Mouse (Mus musculus) hindbrain, embryonic 14.5 days (tissue): ENCODE data around the gene Bcap31. TPM values are rescaled to one million over a fixed set of nuclear protein-coding genes. Genes with fewer than 3 reads are reported as not detected.

Source experiments
- ATAC-seq: fragments of 200-750 bp; cut with Nextera tagmentation; 2 replicates; pipeline ENCODE4 v1.8.0; 2017; ENCODE audit warnings: moderate number of reproducible peaks, mild to moderate bottlenecking, moderate TSS enrichment, moderate library complexity; ENCODE audit not compliant: low FRiP score
- DNase-seq: peaks from one replicate; pipeline ENCODE4 v3.0.0-alpha.2; 2015; ENCODE audit warnings: low spot score
- H3K27ac ChIP-seq: fragments of 300-500 bp; sonication (generic); 2 replicates; pipeline ENCODE4 v1.5.1; 2014; ENCODE audit warnings: mild to moderate bottlenecking, moderate library complexity
- H3K27me3 ChIP-seq: fragments of 300-500 bp; sonication (generic); 2 replicates; pipeline ENCODE4 v1.6.1; 2014; ENCODE audit warnings: mild to moderate bottlenecking, low read length, mixed read lengths; ENCODE audit not compliant: control insufficient read depth, insufficient read depth
- H3K36me3 ChIP-seq: fragments of 300-500 bp; sonication (generic); replicated peaks from 2 replicates; pipeline ENCODE4 v1.6.1; 2014; ENCODE audit not compliant: control insufficient read depth, insufficient read depth
- H3K4me1 ChIP-seq: fragments of 300-500 bp; sonication (generic); replicated peaks from 2 replicates; pipeline ENCODE4 v1.6.1; 2014; ENCODE audit warnings: antibody characterized with exemption, low read length, mixed read lengths; ENCODE audit not compliant: control insufficient read depth, insufficient read depth
- H3K4me2 ChIP-seq: fragments of 300-500 bp; sonication (generic); replicated peaks from 2 replicates; pipeline ENCODE4 v1.6.1; 2014; ENCODE audit warnings: mild to moderate bottlenecking, moderate library complexity
- H3K4me3 ChIP-seq: fragments of 300-500 bp; sonication (generic); replicated peaks from 2 replicates; pipeline ENCODE4 v1.5.1; 2014; ENCODE audit warnings: mild to moderate bottlenecking, low read length
- H3K9ac ChIP-seq: fragments of 300-500 bp; sonication (generic); 2 replicates; pipeline ENCODE4 v1.6.1; 2014
- H3K9me3 ChIP-seq: fragments of 300-500 bp; sonication (generic); 2 replicates; pipeline ENCODE4 v1.6.1; 2016; ENCODE audit warnings: low read length; ENCODE audit not compliant: control insufficient read depth
- WGBS: fragments of 180-500 bp; shearing (Covaris S2); extraction: QIAGEN DNeasy Blood & Tissue Kit; methylation state at CpG from one replicate; pipeline ENCODE4 v1.1.7; 2014; 5-methylcytosine and 5-hydroxymethylcytosine counted together
- polyA plus RNA-seq: library from polyadenylated mRNA; unstranded; fragments of >200 nt; fragmentation: Nextera tagmentation; extraction: Ambion mirVana; gene quantifications from 2 replicates; pipeline ENCODE4 v1.2.1, GENCODE M21; 2014

Bcap31 gene
- polyA plus RNA-seq, 1 experiment from 2014 or later: 141 TPM

GRCm38 (mm10) chrX:73730908-73731307 is 14.9 kb upstream of the Bcap31 start:
- Histone ChIP-seq H3K27me3 (no peaks in the 10 kb centered on the region), H3K27ac (no peak overlapping the region), H3K4me3 (no peak overlapping the region), H3K9me3 (no peaks in the 10 kb centered on the region), H3K36me3 (0 out of 2 replicates have a peak, but pooled peaks cover 5% of the 10 kb centered on the region), H3K4me1 (no peaks in the 10 kb centered on the region), H3K4me2 (no peak overlapping the region), H3K9ac (no peak overlapping the region)
- 72% methylated on average over 1 of the region's 1 CpGs for WGBS
- ATAC-seq (no peak), DNase-seq (no peak)

DNA sequence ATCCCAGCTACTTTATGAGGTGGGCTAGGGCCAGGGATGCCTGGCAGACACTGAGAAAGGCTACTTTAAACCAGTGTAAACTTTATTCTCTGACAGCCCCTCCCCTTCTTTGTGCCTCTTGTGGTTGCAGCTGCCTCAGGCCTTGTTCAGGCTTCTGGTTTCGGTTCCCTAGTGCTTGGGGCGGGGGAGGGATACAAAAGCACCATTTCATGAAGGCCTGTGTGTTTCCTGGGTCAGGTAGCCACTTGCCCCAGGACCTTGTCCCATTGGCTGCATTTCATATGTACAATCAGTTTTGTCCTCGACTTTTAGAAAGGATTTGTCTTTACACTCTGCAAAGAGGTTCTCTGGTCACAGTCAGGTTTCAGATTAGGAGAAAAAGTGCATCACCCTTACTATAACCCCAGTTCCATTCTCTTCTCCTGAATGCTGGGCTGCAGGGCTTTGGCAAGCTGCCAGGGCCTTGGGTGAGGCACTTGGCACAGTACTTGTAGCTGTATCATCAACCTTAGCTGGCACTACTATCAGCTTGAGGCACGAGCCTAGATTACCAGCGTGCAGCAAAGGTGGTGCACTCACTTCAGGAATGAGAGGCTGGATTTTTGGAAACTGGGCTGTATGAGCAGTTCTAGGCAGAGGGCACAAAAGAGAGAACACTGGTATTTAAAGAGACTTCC is 2.8 kb upstream of the Bcap31 start:
- Histone ChIP-seq H3K9me3 (no peaks in the 10 kb centered on the region), H3K4me2 (peak overlapping the region; percentile 68; the same call in 1 of the 2 replicates), H3K36me3 (no peaks in the 10 kb centered on the region), H3K27me3 (no peaks in the 10 kb centered on the region), H3K27ac (no peak overlapping the region), H3K9ac (0 out of 2 replicates have a peak overlapping the region, but pooled peaks have one; percentile 16), H3K4me3 (no peak overlapping the region), H3K4me1 (peaks cover 20% of the 10 kb centered on the region; the same call in 1 of the 2 replicates)
- 43% methylated on average over 5 of the region's 5 CpGs for WGBS
- DNase-seq: no peak
- no peak for ATAC-seq

DNA sequence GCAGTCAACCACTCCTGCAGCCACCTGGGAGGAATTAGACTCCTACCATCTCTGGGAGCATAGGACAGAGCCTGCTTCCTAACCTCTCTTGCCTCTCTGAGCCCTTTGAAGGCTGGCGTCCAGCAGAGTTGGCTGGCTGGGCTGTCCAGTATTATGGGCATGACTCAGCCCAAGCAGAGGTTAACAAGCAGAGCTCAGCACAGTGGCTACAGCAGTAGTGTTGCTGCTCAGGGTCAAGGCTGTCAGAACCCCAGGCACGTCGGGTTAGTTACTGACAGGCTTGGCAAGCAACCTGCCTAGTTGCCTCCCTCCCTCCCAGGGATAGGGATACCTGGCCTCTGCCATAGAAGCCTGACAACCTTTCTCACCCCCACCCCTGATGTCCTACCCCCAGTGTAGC is 2.3 kb upstream of the Bcap31 start:
- Histone ChIP-seq H3K36me3 (no peaks in the 10 kb centered on the region), H3K9me3 (no peaks in the 10 kb centered on the region), H3K27me3 (no peaks in the 10 kb centered on the region), H3K4me2 (peak overlapping the region; percentile 68; the same call in 1 of the 2 replicates), H3K27ac (no peak overlapping the region), H3K4me3 (no peak overlapping the region), H3K4me1 (peaks cover 20% of the 10 kb centered on the region; the same call in 1 of the 2 replicates), H3K9ac (0 out of 2 replicates have a peak overlapping the region, but pooled peaks have one; percentile 16)
- no peak for ATAC-seq
- no peak for DNase-seq
- WGBS: 37% methylated on average over 3 of the region's 3 CpGs

DNA sequence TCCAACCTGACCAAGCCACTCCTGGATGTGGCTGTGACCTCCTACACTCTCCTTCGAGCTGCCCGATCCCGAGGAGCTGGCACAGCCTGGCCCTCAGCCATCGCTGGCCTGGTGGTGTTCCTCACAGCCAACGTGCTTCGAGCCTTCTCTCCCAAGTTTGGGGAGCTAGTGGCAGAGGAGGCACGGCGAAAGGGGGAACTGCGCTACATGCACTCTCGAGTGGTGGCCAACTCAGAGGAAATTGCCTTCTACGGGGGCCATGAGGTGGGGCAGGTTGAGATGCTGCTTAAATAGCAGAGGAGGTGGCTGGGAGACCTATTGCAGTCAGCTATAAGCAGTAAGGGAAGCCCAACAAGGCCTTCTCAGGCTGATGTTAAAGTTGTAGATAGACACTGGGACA is 1.7 kb upstream of the Bcap31 start:
- Histone ChIP-seq H3K36me3 (no peaks in the 10 kb centered on the region), H3K9ac (no peak overlapping the region), H3K4me1 (peaks cover 20% of the 10 kb centered on the region; the same call in 1 of the 2 replicates), H3K27ac (no peak overlapping the region), H3K27me3 (no peaks in the 10 kb centered on the region), H3K9me3 (no peaks in the 10 kb centered on the region), H3K4me3 (peak overlapping the region; percentile 49), H3K4me2 (peak overlapping the region; percentile 68)
- ATAC-seq (no peak), DNase-seq (no peak)
- WGBS: 75% methylated on average over 11 of the region's 11 CpGs

DNA sequence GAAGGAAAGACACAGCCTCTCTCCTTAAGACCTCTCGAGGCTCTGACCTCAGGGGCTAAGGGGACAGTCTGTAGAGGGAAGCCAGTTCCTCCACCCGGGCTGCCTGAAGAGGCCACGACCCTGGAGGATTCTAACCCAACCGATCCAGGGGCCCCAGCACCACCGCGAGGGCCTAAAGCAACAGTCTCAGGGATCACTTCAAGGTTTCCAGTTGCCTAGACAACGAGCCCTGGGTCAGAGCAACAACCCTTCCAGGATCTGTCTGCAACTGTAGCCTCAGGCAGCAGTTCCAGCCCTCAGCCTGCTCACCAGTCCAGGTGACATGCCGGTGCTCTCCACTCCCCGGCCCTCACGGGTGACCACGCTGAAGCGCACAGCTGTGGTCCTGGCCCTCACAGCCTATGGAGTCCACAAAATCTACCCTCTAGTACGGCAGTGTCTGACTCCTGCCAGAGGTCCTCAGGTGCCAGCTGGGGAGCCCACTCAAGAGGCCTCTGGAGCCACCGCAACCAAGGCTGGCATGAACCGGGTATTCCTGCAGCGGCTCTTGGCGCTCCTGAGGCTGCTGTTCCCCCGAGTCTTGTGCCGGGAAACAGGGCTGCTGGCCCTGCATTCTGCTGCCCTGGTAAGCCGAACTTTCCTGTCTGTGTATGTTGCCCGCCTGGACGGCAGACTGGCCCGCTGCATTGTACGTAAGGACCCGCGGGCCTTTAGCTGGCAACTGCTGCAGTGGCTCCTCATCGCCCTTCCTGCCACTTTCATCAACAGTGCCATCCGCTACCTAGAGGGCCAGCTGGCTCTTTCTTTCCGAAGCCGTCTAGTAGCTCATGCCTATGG is 952 bp upstream of the Bcap31 start:
- ATAC-seq: peak; percentile 34
- no peaks in the 10 kb centered on the region for H3K9me3 ChIP-seq
- H3K36me3 ChIP-seq: no peaks in the 10 kb centered on the region
- no peak for DNase-seq
- peak overlapping the region; percentile 67 for H3K27ac ChIP-seq
- no peaks in the 10 kb centered on the region for H3K27me3 ChIP-seq
- H3K9ac ChIP-seq: peak overlapping the region; percentile 60
- WGBS: 38% methylated on average over 29 of the region's 30 CpGs
- H3K4me1 ChIP-seq: peaks cover 20% of the 10 kb centered on the region; the same call in 1 of the 2 replicates
- H3K4me2 ChIP-seq: peak overlapping the region; percentile 68
- peak overlapping the region; percentile 49 for H3K4me3 ChIP-seq

GRCm38 (mm10) chrX:73715476-73716108 is 383 bp downstream of the Bcap31 start:
- ATAC-seq (peak; percentile 51), DNase-seq (no peak)
- Histone ChIP-seq H3K36me3 (no peaks in the 10 kb centered on the region; the same call in 1 of the 2 replicates), H3K9me3 (no peaks in the 10 kb centered on the region), H3K9ac (peak overlapping the region; percentile 60), H3K4me1 (peaks cover 20% of the 10 kb centered on the region; the same call in 1 of the 2 replicates), H3K27ac (no peak overlapping the region; the same call in 1 of the 2 replicates), H3K4me3 (peak overlapping the region; percentile 49), H3K4me2 (peak overlapping the region; percentile 68), H3K27me3 (no peaks in the 10 kb centered on the region)
- WGBS: 25% methylated on average over 20 of the region's 21 CpGs

- H3K27ac ChIP-seq: no peak overlapping the region
- no peak overlapping the region for H3K4me3 ChIP-seq
- no peaks in the 10 kb centered on the region for H3K9me3 ChIP-seq
- H3K9ac ChIP-seq: no peak overlapping the region
- ATAC-seq (no peak), DNase-seq (no peak)
- 84% methylated on average over 1 of the region's 1 CpGs for WGBS
- no peaks in the 10 kb centered on the region for H3K27me3 ChIP-seq
- H3K4me1 ChIP-seq: no peaks in the 10 kb centered on the region
- no peak overlapping the region for H3K4me2 ChIP-seq
- no peaks in the 10 kb centered on the region; the same call in 1 of the 2 replicates for H3K36me3 ChIP-seq
Observed at GRCm38 (mm10) chrX:73700472-73700871, 15.5 kb downstream of the Bcap31 start.

- Histone ChIP-seq H3K27ac (no peak overlapping the region), H3K9ac (no peak overlapping the region), H3K27me3 (no peaks in the 10 kb centered on the region), H3K9me3 (no peaks in the 10 kb centered on the region), H3K4me2 (no peak overlapping the region), H3K4me1 (no peaks in the 10 kb centered on the region), H3K4me3 (no peak overlapping the region), H3K36me3 (peaks cover 29% of the 10 kb centered on the region)
- DNase-seq (peak; percentile 39), ATAC-seq (peak; percentile 31; the same call in 1 of the 2 replicates)
- 77% methylated on average over 5 of the region's 5 CpGs for WGBS
Observed at GRCm38 (mm10) chrX:73690917-73691629, 24.9 kb downstream of the Bcap31 start.
